Mouse (Mus musculus) ovary, postnatal 14 days (tissue): ENCODE measurements around the gene Sdr9c7.
A peak's percentile ranks its signal among the peaks of the same experiment; 100 is the strongest.
"Not testable (repeated sequence)": the region's sequence is repeated elsewhere in the genome, so short reads cannot be mapped to it uniquely, and the experiment has no call there.

Experiments used
- DNase-seq: peaks from one replicate; pipeline ENCODE4 v3.0.0; 2022; ENCODE audit warnings: low spot score

Sdr9c7 gene

DNA sequence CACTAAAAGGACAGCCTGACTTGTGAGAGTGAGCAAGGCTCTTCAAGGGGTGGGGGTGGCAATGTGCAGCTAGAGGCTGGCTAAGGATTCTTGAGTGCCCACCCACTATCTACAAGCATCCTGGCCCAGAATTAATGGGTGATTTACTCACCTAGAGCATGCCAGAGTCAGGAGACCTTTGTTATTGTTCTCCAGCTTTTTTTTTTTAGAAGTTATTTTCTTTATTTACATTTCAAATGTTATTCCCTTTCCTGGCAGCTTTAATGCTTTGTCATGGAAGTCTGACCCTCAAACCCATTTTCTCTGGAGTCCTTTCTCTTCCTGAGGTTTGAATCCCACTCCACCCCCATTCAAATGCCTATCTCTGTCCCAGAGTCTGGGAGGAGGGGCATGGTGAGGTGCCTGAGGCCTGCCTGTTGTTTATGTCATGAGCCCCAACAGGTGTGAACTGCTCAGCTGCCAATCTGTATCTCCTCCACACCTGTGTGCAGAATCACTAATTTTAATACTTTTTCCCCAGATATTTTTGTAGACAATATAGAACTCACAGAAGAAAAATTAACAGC lies 9.2 kb downstream of the Sdr9c7 start:
- DNase-seq, result no peak

DNA sequence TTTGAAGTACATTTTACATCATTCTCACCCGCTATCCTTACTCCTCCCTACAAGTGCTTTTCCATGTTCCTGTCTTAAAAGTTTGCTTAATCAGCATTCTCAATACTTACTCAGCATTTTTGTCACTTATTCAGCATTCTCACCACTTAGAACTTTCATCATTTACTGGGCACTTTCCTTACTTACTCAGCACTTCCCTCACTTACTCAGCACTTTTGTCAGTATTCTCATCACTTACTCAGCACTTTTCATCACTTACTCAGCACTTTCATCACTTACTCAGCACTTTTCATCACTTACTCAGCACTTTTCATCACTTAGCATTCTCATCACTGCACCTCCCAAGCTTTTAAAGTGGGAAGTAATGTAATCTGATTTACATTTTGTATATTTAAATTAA lies 17.3 kb downstream of the Sdr9c7 start:
- no peak for DNase-seq

DNA sequence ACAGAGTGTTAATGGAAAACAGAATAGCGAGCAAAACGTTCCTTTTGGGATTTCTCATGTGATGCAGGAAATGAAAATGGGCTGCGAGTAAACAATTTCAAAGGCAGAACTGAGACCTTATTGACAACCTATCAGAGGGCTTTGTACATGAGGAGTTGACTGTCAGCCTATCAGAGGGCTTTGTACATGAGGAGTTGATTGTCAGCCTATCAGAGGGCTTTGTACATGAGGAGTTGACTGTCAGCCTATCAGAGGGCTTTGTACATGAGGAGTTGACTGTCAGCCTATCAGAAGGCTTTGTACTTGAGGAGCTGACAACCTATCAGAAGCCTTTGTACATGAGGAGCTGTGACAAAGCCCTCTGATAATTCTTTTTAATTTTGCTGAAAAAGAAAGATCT lies 18.9 kb downstream of the Sdr9c7 start:
- DNase-seq, result not testable (repeated sequence)

DNA sequence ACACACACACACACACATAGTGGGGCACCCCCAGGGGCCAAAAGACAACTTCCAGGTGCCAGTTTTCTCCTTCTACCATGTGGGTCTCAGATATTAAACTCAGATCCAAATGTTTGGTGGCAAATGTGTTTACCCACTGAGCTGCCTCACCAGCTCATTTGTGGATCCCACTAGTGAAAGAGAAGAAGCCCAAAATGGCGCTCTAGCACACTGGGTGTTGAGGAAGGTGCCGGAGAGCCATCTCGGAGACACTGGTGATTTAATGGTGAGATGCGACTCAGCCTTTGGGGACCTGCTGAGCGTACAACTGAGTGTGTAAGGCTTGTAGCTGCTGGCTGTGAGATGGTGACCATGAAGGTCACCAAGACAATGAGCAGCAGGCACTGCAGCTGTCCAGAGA lies 19.3 kb downstream of the Sdr9c7 start:
- no peak for DNase-seq

DNA sequence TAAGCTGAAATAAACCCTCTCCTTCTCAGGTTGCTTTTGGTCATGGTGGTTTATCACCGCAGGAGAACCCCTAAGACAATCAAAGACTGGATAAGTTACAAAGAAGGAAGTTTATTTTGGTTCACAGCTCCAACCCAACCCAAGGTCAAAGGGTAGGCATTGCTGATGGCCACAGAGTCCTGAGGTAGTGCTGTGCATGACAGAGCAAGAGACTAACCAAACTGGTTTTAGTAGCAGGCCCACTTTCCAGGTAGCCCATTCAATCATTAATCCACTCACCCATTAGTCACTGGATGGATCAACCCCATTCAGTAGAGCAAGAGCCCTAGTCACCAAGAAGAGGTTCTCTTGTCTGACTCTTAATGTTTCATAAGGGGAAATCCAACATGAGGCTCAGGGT lies 23.9 kb downstream of the Sdr9c7 start:
- DNase-seq, result no peak

DNA sequence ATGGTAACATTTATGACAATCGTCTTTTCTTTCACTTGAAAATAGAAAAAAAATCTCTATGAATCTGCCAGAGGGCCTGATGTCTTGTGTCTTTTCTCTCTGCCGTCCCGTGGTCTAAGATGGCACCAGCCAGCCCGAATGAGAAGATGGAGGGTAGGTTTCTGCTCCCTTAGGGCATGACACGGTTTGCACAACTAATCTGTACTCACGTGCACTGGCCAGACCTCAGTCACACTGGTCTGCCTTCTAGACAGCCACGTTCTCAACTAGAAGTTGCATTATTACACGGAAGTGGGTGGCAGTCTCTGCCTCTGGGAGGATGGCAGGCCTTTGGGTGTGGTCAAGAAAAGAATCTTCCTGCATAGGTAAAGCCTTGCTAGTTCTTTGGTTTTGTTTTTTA lies 24.7 kb downstream of the Sdr9c7 start:
- no peak for DNase-seq

DNA sequence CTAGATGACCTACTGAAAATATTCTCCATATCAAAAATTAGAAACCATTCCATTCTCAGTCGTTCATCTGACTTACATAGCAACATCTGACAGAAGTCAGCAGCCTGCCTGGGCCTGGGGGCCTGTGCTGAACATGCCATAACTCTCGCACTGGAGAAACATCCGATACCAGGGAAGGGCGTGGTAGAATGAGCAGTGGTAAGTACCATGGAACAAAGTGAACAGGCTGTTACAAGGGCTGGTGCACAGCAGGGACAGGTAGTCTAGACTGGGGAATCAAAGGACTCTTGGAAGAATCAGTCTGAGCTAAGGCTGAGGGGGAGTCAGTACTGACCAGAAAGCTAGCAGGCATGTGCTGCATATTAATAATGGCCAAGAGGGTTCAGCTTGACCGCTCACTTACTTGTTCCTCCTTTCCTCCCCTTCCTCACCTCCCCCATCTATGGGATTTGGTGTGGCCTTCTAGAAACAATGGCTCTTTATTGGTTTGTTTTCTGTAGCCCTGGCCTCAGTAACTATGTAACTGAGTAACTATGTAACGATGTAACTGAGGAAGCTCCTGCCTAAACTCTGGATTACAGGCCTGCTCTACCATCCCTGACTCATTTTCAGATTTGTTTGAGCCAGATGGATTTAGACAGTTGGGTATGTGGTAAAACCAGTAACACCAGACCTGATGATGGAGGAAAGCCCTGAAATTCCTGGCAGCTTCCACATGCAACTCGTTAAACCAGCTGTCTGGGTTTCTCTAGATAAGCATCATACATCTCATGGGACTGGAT lies 26.5 kb downstream of the Sdr9c7 start:
- DNase-seq, result no peak

DNA sequence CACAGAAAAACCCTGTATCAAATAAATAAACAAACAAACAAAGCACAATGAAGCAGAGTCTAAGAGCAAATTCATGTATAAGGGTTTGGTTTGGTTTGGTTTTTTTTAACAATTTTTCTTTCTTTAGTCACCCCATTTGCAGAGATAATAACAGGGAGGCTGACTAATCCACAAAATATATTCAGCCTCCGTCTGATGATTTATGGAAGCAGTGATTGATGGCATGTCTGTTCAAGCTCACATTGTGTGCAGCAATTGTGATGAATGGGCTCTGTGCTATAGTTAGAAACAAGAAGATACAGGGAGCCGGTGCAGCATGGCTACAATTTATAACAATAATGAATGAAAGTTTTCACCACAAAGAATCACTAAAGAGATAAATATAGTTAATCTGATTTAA lies 29.4 kb downstream of the Sdr9c7 start:
- DNase-seq, result no peak

DNA sequence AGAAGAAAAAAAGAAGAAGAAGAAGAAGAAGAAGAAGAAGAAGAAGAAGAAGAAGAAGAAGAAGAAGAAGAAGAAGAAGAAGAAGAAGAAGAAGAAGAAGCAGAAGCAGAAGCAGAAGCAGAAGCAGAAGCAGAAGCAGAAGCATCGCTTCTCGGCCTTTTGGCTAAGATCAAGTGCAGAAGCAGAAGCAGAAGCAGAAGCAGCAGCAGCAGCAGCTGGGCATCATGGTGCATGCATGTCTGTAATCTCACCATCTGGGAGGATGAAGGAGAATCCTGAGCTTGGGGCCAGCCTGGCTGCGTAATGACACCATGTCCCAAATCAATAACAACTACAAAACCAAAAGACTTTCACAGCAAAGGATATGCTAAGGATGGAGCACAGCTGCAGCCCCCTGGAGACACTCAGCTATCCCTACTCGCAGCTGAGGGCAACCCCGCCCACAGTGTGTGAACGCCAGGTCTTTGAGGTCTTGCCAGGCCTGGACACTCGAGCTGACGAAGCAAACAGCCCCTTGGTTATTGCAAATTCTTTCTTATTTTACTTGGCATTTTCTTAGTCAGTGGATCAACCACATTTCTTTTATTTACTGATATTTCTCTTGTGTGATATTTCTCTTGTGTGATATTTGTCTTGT lies 34.1 kb downstream of the Sdr9c7 start:
- peak; percentile 24 for DNase-seq

DNA sequence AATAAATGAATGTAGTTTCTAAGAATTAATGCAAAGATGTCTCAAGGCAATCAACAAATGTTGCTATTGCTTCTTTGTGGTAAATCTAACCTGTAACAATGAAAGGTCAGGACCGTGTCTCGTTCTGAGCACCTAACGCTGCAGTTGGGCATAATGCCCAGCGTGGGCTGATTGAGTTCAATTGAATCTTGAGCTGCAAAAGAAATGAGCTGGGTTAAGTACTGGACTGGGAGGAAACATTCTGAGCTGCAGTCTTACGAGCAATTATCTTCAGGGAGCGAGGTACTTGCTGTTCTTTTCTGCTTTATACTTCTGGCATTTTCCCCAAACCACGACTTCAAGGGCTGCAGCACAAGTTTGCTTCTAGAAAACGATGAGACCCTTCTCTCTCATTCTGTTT lies 38.0 kb downstream of the Sdr9c7 start:
- no peak for DNase-seq

DNA sequence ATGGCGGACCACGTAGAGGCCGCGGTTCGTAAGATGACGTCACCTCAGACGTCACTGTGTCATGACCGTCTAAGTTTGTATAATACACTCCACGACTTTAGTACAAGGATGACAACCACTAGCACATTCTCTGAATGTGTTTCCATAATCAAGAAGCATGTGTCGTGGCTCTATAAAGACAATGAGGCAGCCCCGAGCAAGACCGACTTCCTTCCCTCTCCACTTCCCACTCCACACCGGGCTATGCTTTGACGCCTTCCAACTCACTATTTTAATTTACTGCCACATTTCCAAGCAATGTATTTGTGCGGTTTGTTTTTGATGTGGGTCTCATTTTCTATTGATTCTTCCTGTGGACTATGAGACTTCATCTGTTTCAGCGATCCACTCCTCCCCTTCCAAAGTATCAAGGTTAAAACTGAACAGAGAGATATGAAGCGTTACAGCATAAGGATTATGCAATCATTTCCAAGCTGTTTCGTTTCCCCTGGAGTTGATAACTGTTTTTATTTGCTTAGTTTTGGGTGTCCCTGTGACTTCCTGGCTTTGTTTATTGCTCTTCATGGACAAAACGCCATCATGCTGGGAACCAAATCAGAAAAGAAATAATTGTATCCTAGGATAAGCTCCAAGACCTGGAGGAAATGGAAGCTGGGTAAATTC lies 38.6 kb downstream of the Sdr9c7 start:
- DNase-seq, result no peak

DNA sequence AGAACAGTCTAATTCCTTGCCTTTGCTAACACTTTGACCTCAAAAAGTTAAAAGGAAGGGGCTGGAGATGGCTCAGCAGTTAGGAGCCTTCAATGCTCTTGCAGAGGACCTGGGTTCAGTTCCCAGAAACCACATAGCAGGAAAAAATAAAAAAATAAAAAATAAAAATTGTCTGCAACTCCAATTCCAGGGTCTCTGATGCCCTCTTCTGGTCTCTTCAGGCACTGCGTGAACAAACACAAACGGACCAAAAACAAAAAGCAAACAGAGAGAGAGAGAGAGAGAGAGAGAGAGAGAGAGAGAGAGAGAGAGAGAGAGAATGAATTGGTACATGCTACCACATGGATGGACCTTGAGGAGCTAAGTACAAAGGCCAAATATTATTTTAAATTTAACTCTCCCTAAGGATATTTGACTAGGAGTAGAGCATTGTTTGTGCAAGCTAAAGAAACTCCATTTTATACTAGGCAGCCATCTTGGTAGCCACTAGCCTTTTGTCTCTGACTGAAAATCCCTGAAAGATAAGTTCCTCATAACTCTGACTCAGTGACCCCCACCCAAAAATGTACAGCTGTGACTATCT lies 39.2 kb downstream of the Sdr9c7 start:
- DNase-seq, result peak; percentile 75

DNA sequence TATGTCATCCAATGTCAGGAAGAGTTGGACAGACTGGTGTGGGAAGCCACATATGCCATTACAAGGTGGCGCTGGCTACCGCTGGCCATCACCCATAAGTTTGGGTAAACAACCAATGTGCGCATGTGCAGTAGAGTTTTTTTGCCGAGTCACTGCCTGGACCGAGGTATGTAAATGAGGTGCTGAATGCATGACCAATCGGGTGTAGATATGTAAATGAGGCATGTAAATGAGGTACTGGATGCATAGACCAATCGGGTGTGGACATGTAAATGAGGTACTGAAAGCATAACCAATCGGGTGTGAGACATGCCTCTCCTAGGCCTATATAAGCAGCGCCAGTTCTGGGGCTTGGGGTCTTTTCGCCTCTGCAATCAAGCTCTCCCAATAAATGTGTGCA lies 41.3 kb downstream of the Sdr9c7 start:
- not testable (repeated sequence) for DNase-seq

DNA sequence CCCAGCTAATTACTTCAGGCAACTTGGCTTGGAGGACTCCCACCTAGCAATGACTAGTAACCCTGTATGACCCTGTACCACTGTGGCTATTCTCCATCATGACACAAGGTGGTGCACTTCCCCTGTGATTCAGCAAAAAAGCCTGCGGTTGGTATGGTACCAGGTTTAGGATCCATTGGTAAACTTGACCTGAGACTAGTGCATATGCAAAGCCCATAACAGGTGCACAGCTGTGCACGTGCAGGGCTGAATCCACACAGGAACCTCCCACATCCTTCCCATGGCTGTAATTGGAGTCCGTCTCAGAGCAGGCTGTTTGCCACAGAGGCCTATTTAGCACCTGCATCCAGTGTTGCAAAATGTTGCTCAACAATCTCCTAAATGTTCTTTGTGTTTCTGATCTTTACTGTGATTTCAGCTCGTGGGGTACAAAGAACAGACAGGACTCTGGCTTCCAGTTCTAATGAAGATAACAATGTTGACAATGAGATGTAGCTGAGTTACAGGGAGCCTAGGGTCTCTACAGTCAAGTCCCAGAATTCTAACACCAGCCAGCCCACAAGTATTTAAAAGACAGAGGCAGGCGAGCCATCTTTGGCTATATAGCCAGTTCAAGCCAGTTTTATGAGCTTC lies 47.2 kb downstream of the Sdr9c7 start:
- DNase-seq, result peak; percentile 18

DNA sequence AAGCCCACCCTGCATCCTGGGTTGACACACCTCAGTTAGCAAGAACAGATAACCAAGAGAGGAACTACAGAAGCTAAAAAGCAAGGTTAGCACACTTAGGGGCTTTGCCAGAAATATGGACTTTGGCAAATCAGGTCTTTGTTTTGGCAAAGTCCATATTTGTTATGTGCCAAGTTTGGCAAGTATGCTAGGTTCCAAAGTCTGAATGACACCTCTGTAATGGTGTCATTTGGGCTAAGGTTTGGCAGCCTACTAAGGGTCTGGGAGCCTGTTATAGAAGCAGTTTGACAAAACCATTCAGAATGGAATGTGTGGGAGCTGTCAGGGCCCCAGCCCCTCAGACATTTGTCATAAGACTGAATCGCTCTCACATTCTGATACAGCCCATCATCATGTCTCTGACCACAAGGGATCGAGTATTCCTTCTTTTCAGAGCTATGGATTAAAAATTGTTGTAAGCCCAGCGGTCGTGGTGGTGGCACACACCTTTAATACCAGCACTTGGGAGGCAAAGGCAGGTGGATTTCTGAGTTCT lies 51.3 kb downstream of the Sdr9c7 start:
- DNase-seq, result no peak

DNA sequence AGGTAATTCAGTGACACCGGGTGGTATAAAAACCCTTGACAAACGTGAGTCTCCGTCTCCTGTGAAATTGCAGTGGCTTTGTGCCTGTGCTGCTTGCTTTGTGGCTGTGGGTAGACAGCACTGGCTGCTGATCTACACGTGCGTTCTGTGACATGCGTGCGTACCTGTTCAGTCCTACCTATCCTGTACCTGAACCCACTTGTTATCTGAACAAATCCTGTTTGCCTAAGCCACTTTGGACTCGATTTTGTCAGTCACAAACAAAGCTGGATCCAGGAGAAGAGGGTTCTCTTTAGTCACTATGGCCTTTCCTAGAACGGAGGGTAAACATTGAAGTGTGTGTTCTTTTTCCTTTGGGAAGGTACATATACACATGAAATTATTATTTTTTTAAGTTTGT lies 53.1 kb downstream of the Sdr9c7 start:
- DNase-seq, result no peak

DNA sequence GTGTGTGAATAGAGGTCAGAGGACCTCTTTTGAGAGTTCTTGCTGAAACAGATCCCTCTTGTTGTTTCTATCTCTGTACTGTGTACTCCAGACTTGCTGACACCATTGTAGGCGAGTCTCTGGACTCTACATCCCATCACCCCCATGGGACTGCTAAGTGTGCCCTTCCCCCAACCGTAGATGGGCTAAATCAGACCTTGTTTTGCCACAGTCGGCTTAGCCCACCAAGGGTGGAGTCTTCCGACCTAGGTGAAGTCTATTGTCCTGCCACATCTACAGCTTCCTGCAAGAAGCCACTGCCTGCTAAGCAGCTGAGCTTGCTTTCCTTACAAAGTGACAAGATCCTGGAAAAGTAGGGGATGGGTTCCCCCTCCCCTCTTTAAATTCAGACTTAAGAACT lies 53.5 kb downstream of the Sdr9c7 start:
- no peak for DNase-seq

DNA sequence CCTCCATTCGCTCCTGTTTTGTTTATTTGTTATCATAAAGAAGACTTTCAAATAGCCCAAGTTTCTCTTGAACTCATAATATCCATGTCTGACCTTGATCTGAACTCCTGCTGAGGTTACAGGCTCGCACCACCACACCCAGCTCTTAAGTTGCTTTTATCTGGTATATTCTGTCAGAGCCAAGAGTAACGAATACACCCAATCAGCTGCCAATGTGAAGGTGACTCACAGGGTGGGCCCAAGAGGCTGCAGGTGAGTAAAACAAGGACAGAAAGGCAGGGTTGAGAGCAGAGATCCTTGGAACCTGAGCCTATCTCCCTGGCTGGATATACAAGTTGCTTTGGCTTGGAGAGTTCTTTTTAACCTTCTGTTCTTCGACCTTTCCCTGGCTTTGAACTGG lies 56.7 kb downstream of the Sdr9c7 start:
- no peak for DNase-seq

DNA sequence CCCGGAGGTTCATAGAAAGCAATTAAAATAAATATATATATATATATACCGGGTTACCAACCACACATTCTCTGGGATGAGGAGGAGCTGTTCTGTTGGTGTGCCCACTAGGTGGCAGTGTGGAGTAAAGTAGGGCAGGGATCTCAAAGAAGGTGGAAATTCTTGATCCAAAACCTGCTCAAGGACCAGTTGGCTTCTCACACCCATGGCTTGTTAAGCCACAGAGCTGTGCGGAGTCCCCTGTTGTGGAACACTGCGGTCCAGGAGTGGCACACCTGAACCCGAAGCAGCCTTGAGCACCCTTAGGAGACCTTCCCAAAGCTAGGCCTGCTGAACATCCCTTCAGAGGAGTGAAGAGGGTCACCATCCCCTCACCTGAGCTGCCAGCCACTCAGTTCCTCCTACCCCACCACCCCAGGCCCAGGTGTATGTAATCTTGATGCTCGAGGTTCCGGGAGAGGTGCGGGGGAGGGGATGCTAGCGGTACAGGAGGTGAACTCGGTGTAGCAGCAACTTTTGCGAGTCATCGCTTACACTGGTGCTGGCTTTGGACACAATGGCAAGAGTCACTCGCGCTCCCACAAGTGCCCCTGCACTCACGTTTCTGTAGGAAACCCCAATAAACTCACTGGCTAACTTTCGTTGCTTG lies 58.0 kb downstream of the Sdr9c7 start:
- peak; percentile 66 for DNase-seq

DNA sequence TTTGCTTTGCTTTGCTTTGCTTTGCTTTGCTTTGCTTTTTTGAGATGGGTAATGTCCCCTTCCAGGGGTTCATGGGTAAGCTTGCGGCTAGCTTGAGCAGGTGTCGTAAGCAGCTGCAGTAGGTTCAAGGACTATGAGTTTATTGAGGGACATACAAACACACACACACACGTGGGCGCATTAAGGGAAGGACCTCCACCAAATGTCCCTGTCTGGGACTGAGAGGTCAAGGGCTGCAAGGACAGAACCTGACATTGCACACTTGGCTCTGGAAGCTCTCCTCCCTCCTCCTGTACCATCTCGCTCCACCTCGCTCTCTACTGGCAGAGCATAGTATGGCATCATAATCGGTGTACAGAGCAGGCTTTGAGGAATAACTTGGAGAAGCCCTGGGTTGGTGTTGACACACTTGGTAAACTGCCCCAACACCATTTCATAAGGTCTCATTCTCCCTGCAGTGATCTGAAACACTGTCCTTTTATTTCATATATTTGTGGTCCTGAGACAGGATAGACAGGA lies 60.9 kb downstream of the Sdr9c7 start:
- no peak for DNase-seq
